Mouse (Mus musculus) heart, embryonic 11.5 days (tissue): ENCODE results near the gene Gm28308. TPM values are rescaled to one million over a fixed set of nuclear protein-coding genes. Genes with fewer than 3 reads are reported as not detected.

ENCODE experiments used
- ATAC-seq: fragments of 200-750 bp; cut with Nextera tagmentation; replicated peaks from 2 replicates; pipeline ENCODE4 v1.8.0; 2017; ENCODE audit warnings: moderate library complexity; ENCODE audit not compliant: insufficient number of reproducible peaks, low FRiP score, low TSS enrichment
- H3K27ac ChIP-seq: fragments of 300-500 bp; sonication (generic); 2 replicates; pipeline ENCODE4 v1.5.1; 2014; ENCODE audit warnings: mild to moderate bottlenecking, low read depth, low read length
- H3K27me3 ChIP-seq: fragments of 300-500 bp; sonication (generic); 2 replicates; pipeline ENCODE4 v1.6.1; 2014; ENCODE audit warnings: mild to moderate bottlenecking, low read length, mixed read lengths; ENCODE audit not compliant: control insufficient read depth, insufficient read depth
- H3K36me3 ChIP-seq: fragments of 300-500 bp; sonication (generic); 2 replicates; pipeline ENCODE4 v1.6.1; 2014; ENCODE audit warnings: mild to moderate bottlenecking, low read length, moderate library complexity, mixed read lengths; ENCODE audit not compliant: control insufficient read depth, insufficient read depth
- H3K4me1 ChIP-seq: fragments of 300-500 bp; sonication (generic); 2 replicates; pipeline ENCODE4 v1.6.1; 2014; ENCODE audit warnings: low read length; ENCODE audit not compliant: control insufficient read depth, insufficient read depth
- H3K4me2 ChIP-seq: fragments of 300-500 bp; sonication (generic); 2 replicates; pipeline ENCODE4 v1.6.1; 2014; ENCODE audit warnings: mild to moderate bottlenecking, moderate library complexity
- H3K4me3 ChIP-seq: fragments of 300-500 bp; sonication (generic); 2 replicates; pipeline ENCODE4 v1.5.1; 2014; ENCODE audit warnings: low read depth, low read length
- H3K9ac ChIP-seq: fragments of 300-500 bp; sonication (generic); 2 replicates; pipeline ENCODE4 v1.6.1; 2014; ENCODE audit warnings: mild to moderate bottlenecking, low read depth, low read length, moderate library complexity
- H3K9me3 ChIP-seq: fragments of 300-500 bp; sonication (generic); replicated peaks from 2 replicates; pipeline ENCODE4 v1.6.1; 2016; ENCODE audit warnings: low read length; ENCODE audit not compliant: control insufficient read depth
- WGBS: fragments of 180-500 bp; shearing (Covaris S2); extraction: QIAGEN DNeasy Blood & Tissue Kit; methylation state at CpG from one replicate; pipeline ENCODE4 v1.1.7; 2014; ENCODE audit not compliant: insufficient replicate concordance; 5-methylcytosine and 5-hydroxymethylcytosine counted together
- polyA plus RNA-seq: library from polyadenylated mRNA; unstranded; fragments of >200 nt; fragmentation: Nextera tagmentation; extraction: Ambion mirVana; gene quantifications from 2 replicates; pipeline ENCODE4 v1.2.1, GENCODE M21; 2014

The Gm28308 gene
- polyA plus RNA-seq, 1 experiment from 2014 or later: not detected

GRCm38 (mm10) chr6:52164051-52164625, 49.0 kb downstream of the Gm28308 start:
- Histone ChIP-seq H3K36me3 (no peaks in the 10 kb centered on the region), H3K4me2 (peak overlapping the region; percentile 43), H3K27me3 (peaks cover 92% of the 10 kb centered on the region), H3K9me3 (no peaks in the 10 kb centered on the region), H3K4me1 (peaks cover 3% of the 10 kb centered on the region; the same call in 1 of the 2 replicates), H3K27ac (peak overlapping the region; percentile 1), H3K9ac (peak overlapping the region; percentile 4; the same call in 1 of the 2 replicates), H3K4me3 (peak overlapping the region; percentile 32)
- ATAC-seq: no peak
- WGBS: under 1% methylated on average over 39 of the region's 39 CpGs

- H3K4me1 ChIP-seq: peaks cover 5% of the 10 kb centered on the region; the same call in 1 of the 2 replicates
- peak overlapping the region; percentile 58 for H3K9ac ChIP-seq
- peak overlapping the region; percentile 29; the same call in 1 of the 2 replicates for H3K27ac ChIP-seq
Observed at GRCm38 (mm10) chr6:52163366-52164031, 49.6 kb downstream of the Gm28308 start.

GRCm38 (mm10) chr6:52162611-52163365, 50.4 kb downstream of the Gm28308 start:
- H3K9ac ChIP-seq: peak overlapping the region; percentile 58
- H3K9me3 ChIP-seq: no peaks in the 10 kb centered on the region
- peaks cover 5% of the 10 kb centered on the region; the same call in 1 of the 2 replicates for H3K4me1 ChIP-seq
- ATAC-seq: no peak
- peak overlapping the region; percentile 32 for H3K4me3 ChIP-seq
- H3K4me2 ChIP-seq: peak overlapping the region; percentile 43
- H3K36me3 ChIP-seq: no peaks in the 10 kb centered on the region
- H3K27me3 ChIP-seq: peaks cover 94% of the 10 kb centered on the region
- WGBS: 10% methylated on average over 14 of the region's 14 CpGs
- H3K27ac ChIP-seq: peak overlapping the region; percentile 29; the same call in 1 of the 2 replicates

More at GRCm38 (mm10) chr6:52163366-52164031, 49.6 kb downstream of the Gm28308 start:
- WGBS: 6% methylated on average over 17 of the region's 17 CpGs
- H3K9me3 ChIP-seq: no peaks in the 10 kb centered on the region
- peak overlapping the region; percentile 32 for H3K4me3 ChIP-seq
- H3K36me3 ChIP-seq: no peaks in the 10 kb centered on the region
- ATAC-seq: no peak
- H3K27me3 ChIP-seq: peaks cover 94% of the 10 kb centered on the region
- peak overlapping the region; percentile 43 for H3K4me2 ChIP-seq

- Histone ChIP-seq H3K9ac (no peak overlapping the region), H3K4me1 (peaks cover 5% of the 10 kb centered on the region; the same call in 1 of the 2 replicates), H3K36me3 (no peaks in the 10 kb centered on the region), H3K4me2 (no peak overlapping the region; the same call in 1 of the 2 replicates), H3K9me3 (no peaks in the 10 kb centered on the region), H3K4me3 (no peak overlapping the region), H3K27ac (no peak overlapping the region), H3K27me3 (peaks cover 95% of the 10 kb centered on the region)
- WGBS: 31% methylated on average over 1 of the region's 1 CpGs
- no peak for ATAC-seq
Observed at GRCm38 (mm10) chr6:52162093-52162380, 51.1 kb downstream of the Gm28308 start.

- Histone ChIP-seq H3K27ac (peak overlapping the region; percentile 29; the same call in 1 of the 2 replicates), H3K4me3 (peak overlapping the region; percentile 31), H3K9ac (no peak overlapping the region), H3K36me3 (no peaks in the 10 kb centered on the region), H3K4me2 (peak overlapping the region; percentile 76), H3K27me3 (peaks cover 95% of the 10 kb centered on the region), H3K4me1 (peaks cover 5% of the 10 kb centered on the region; the same call in 1 of the 2 replicates), H3K9me3 (no peaks in the 10 kb centered on the region)
- 18% methylated on average over 8 of the region's 8 CpGs for WGBS
- no peak for ATAC-seq
Observed at GRCm38 (mm10) chr6:52161336-52162092, 51.6 kb downstream of the Gm28308 start.

- no peak for ATAC-seq
- Histone ChIP-seq H3K4me3 (peak overlapping the region; percentile 31), H3K27me3 (peaks cover 94% of the 10 kb centered on the region), H3K9me3 (no peaks in the 10 kb centered on the region), H3K36me3 (no peaks in the 10 kb centered on the region), H3K4me1 (peaks cover 5% of the 10 kb centered on the region; the same call in 1 of the 2 replicates), H3K4me2 (peak overlapping the region; percentile 76), H3K9ac (peak overlapping the region; percentile 57; the same call in 1 of the 2 replicates), H3K27ac (peak overlapping the region; percentile 29)
- WGBS: 6% methylated on average over 30 of the region's 30 CpGs
Observed at GRCm38 (mm10) chr6:52160511-52161335, 52.4 kb downstream of the Gm28308 start.

GRCm38 (mm10) chr6:52159979-52160378, 53.2 kb downstream of the Gm28308 start:
- H3K4me2 ChIP-seq: peak overlapping the region; percentile 76
- H3K27me3 ChIP-seq: peaks cover 94% of the 10 kb centered on the region
- H3K4me3 ChIP-seq: peak overlapping the region; percentile 31
- ATAC-seq: no peak
- no peaks in the 10 kb centered on the region for H3K36me3 ChIP-seq
- H3K27ac ChIP-seq: 0 out of 2 replicates have a peak overlapping the region, but pooled peaks have one; percentile 2
- peak overlapping the region; percentile 57; the same call in 1 of the 2 replicates for H3K9ac ChIP-seq
- no peaks in the 10 kb centered on the region for H3K9me3 ChIP-seq
- 7% methylated on average over 8 of the region's 9 CpGs for WGBS
- H3K4me1 ChIP-seq: peaks cover 5% of the 10 kb centered on the region; the same call in 1 of the 2 replicates
